Mouse (Mus musculus): ENCODE results near the gene Ncor2.

DNA sequence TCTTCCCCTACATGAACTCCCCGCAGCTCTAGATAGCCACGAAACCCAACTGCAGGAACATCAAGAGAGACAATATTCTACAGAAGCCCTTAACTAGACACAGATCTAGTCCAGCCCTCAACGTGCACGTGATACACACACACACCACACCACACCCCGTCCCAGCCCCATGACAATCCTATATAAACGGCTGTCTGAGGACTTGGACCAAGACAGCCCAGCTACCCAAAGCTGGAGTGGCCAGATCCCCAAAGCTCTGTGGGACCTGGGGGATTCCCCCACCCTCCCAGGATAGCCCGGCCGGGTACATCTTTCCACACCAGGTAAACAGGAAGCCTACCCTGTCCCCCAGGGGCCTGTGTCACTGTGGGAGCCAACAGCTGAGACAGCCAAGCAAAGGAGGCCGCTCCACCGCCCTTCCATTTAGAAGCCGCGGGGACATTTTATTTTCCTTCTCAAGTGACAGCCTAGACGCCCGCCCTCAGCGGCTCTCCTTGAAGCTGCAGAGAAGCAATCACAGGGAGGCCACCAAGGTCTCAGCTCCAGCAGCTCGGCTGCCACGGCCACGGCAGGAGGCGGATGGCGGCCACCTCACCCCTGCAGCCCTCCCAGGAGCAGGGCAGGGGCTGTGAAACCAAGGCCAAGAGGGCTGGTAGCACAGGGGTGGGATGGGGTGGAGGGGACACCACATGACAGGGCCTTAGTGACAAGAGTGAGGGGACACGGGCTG lies 20.6 kb downstream of the Ncor2 start:
- TF ChIP-seq CTCF (IDR thresholded peaks at IDR 0.05; ENCODE audit: low read depth) (no peak), EP300 (optimal IDR thresholded peaks at IDR 0.05) (no peak)
